Mouse (Mus musculus): Measurements from ENCODE around the gene Ppp2r3a. TPM values are rescaled to one million over a fixed set of nuclear protein-coding genes. Genes with fewer than 3 reads are reported as not detected.

Gene Ppp2r3a
- total RNA-seq, 2 experiments from 2014 or later: 162 to 209 TPM

- no peak overlapping the region for H3K27ac ChIP-seq
- DNase-seq: no peak
- no peak for TF ChIP-seq CTCF (IDR thresholded peaks at IDR 0.05)
- no peak overlapping the region for H3K4me3 ChIP-seq
- intact Hi-C loops (cut with DNase I): no loop called here
These were observed 194.4 kb downstream of the Ppp2r3a start for GRCm38 (mm10) chr9:101057156-101057555.

Other genes with a start within 250 kb of the Ppp2r3a start
- gene Pccb, start 216.9 kb downstream of the Ppp2r3a start, total RNA-seq (2021): 10 to 100 TPM; 56.5 to 70.8 TPM
- 10 to 100 TPM; 28.4 to 29.3 TPM for gene Msl2, start 177.7 kb downstream of the Ppp2r3a start, total RNA-seq (2021)